Mouse (Mus musculus) brain, embryonic 14.5 days (tissue): ENCODE measurements at regions not wholly inside any gene's neighbourhood (a gene's known extent, or its start where the extent isn't known, plus 50 kb on each side); places are given as distances from the start of the nearest gene placed in this dataset.

Experiments used
- CTCF ChIP-seq: fragments of 200-500 bp; IDR thresholded peaks from 2 replicates; pipeline ENCODE4 v1.5.1; 2012; ENCODE audit warnings: inconsistent platforms, mild to moderate bottlenecking, moderate library complexity, borderline replicate concordance; ENCODE audit not compliant: insufficient read depth, insufficient read length; ENCODE audit errors: extremely low read depth
- POLR2A ChIP-seq: fragments of 200-500 bp; IDR thresholded peaks from 2 replicates; pipeline ENCODE4 v1.6.1; 2012; ENCODE audit warnings: mild to moderate bottlenecking, inconsistent platforms, borderline replicate concordance; ENCODE audit not compliant: poor library complexity, insufficient read depth, insufficient read length, severe bottlenecking; ENCODE audit errors: extremely low read depth

- TF ChIP-seq CTCF: no peak
- no peak for TF ChIP-seq POLR2A
Observed at GRCm38 (mm10) chr13:28732475-28732874, 221.0 kb downstream of the Sox4 start.
